Mouse (Mus musculus): Measurements from ENCODE around the gene Scnn1a. TPM values are rescaled to one million over a fixed set of nuclear protein-coding genes. Genes with fewer than 3 reads are reported as not detected.

Scnn1a gene
- total RNA-seq, 2 experiments from 2014 or later = 1.7 to 4.5 TPM

DNA sequence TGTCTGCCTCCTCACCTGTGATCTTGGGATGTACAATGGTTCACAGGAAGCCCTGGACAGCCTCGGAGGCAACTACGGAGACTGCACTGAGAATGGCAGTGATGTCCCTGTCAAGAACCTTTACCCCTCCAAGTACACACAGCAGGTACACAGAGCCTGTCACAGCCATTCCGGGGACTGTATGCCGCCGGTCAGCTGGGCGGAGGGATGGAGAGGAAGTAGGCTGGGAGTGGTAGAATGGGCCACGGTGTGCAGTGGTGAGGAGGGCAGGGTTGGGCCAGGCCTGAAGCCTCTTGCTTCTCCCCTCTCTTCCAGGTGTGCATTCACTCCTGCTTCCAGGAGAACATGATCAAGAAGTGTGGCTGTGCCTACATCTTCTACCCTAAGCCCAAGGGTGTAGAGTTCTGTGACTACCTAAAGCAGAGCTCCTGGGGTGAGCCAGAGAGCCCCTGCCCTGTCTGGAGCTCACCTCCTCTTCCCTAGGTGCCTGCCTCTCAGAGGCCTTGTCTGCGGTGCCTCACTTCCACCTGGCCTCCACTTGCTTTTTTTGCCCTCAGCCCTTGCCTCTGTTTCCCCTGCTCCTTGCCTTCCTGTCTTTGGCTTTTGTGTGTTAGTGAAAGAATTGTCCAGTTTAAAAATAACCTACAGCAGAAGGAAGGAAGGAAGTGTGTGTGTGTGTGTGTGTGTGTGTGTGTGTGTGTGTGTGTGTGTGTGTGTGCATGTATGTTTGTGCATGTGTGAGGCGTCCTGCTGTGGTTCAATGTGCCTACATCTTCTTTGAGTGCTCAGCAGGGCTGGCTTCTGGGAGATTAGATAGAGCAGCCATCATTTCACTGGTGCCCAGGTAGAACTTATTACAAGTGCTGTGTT lies 18.6 kb downstream of the Scnn1a start:
- DNase-seq (ENCODE audit: low spot score in 2 of 2) = no peak

DNA sequence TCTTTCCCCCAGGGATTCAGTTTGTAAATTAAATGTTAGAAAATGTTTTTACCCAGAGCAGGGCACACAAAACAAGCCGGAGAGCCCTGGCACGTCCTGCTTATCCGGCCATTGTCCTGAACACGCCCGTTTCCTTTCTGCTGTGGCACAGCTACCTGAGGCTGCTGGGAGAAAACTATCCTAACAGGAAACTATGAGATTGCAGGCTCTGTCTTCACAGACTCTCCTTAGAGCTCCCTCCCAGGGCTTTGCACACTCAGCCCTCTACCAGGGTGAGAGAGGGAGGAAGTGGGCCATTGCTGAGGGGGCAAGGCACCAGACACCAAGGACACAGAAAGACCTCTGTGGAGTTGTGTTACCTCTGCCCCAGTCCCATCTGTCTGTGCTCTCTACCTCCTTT lies 19.8 kb downstream of the Scnn1a start:
- no peak for DNase-seq (ENCODE audit: low spot score in 2 of 2)

DNA sequence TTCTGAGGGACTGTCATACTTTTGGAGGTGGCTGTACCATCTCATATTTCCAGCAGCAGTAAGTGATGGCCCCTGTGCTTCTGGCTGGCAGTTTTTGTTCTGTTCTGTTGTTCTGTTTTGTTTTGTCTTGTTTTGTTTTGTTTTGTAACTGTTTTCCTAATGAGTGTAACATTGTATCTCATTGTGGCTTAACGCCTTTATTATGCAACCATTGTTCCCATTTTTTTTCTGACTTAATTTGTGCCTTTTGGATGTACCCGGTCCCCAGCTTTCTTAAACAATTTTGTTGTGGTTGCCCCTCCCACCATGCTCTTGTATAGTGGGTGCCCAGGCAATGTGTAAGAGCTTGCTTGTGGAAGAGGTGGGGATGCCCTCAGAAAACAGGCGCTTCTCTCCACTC lies 21.7 kb downstream of the Scnn1a start:
- DNase-seq (ENCODE audit: low spot score in 2 of 2) = no peak

DNA sequence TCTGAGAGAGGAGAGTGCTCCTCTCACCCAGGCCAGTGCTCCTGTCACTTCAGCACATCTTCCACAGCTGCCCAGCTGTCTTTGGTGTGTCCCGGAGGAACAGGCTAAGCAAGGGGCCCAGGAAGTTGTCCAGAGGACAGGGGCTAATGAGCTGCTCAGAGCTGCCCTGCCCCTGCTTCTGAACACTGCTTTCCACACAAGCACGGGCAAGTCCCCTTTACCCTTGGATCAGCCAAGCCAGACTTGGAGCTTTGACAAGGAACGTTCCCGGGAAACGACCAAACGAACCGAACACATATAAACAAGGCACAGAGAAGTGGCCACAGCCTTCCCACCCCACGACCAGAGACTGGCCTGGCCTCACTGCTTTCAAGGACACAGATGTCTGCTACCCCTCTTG lies 23.6 kb downstream of the Scnn1a start:
- no peak for DNase-seq (ENCODE audit: low spot score in 2 of 2)

DNA sequence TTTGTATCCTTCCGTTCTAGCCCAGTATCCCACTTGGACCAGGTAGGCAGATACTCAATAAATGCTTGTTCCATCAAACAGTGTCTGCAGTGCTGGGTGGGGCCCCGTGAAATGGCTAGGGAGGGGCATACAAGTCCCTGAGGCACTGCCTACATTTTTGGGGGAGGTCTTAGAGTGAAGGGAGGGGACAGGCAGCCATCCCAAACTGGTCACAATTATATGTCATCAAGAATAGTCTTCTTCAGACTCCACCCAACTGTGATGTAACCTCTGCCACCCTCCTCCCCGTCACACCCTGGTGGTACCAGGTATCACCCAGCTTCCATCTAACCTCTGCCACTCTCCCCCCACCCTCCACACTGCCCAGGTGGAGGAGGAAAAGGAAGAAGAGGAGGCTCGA lies 24.4 kb downstream of the Scnn1a start:
- DNase-seq (ENCODE audit: low spot score in 2 of 2) = no peak

DNA sequence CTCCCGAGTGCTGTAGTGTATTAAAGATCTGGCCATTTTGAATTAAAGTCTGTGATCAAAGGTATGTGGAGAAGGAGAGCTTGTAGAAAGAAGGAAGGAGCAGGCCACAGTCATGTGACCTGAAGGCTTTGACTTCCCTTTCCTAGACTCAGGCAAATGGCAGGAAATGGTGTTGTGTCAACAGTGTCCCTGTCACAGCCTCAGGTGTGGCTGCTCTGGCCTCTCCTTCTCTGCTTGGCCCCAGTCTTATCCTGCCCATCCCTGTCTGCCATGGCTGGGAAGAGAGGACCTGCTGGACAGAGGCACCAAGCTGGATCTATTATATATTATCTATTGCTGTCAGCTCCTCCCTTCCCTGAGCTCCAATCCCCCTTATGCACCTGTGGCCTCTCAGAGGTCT lies 25.2 kb downstream of the Scnn1a start:
- no peak for DNase-seq (ENCODE audit: low spot score in 2 of 2)

DNA sequence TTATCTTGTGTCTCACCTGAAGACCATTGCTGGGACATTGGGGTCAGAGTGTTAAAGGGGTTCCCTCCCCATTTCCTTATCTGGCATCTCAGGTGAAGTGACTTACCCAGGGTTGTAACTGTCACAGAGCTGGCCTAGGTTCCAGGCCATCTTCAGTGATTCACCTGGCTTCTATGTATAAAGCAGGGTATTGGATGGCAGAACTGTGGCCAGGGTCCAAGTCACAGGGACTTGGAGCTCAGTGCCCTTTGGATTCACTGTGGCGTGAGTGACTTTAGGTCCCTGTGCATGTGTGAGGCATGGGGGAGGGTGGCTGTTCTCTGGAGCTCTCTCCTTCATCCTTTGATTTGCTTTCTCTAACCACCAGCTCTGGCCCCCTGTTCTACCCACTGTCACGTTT lies 25.6 kb downstream of the Scnn1a start:
- no peak for DNase-seq (ENCODE audit: low spot score in 2 of 2)

DNA sequence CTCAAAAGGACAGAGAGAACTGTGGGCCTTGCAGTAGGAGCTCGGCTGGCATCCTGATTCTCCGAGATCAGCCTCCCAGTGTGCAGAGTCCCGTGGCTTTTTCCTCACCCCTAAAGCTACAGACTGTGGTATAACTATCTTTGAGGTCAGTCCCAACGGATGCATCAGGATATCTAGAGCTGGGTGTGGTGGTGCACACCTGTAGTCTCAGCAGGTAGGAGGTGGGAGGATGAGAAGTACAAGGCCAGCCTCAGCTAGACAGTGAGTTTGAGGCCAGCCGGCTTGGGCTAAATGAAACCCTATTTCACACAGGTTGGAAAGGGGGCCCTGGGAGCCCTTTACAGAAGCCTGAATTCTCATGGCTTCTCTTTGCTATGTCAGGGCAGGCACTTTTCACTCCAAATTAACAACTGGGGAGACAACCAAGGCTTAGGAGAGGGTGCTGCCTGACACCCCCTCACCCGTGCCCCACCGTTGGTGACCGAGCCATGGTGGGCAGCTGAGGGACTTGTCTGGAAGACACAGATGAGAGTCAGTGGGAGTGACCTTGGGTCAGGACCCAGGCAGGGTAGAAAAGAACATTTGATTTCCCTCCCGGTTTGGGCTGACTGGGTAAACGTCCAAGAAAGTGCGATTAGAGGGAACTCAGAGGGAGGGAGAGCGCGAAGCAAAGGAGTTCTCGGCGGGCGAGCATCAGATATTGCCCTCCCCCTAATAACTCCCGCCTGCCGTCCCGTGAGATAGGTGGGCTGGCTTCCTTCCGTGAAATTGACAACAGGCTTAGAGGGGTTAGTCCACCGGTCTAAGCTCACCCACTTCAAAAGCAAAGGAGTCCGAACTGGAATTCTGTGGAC lies 28.5 kb downstream of the Scnn1a start, which contains the start of gene Tnfrsf1a:
Gene Tnfrsf1a, plus strand, starts transcription at position 642 of the 854 bp plus-strand sequence.
- no peak for DNase-seq (ENCODE audit: low spot score in 2 of 2)

DNA sequence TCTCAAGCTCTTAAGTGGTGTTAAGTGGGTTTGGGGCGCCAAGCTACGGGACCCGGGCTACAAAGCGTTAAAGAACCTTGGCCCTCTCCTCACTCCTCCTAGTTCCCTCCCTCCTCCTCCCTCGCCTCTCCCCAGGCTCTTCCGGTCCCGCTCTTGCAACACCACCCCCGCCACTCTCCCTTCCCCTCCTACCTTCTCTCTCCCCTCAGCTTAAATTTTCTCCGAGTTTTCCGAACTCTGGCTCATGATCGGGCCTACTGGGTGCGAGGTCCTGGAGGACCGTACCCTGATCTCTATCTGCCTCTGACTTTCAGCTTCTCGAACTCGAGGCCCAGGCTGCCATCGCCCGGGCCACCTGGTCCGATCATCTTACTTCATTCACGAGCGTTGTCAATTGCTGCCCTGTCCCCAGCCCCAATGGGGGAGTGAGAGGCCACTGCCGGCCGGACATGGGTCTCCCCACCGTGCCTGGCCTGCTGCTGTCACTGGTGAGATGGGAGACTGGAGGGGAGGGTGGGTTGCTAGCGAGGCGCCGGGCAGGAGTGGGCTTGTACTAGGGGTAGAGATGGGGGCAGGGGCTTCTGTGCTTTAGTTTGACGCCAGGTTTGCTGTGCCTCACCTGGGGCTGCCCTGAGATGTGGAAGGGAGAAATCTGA lies 29.2 kb downstream of the Scnn1a start:
- peak; percentile 31 to 60 for DNase-seq (ENCODE audit: low spot score in 2 of 2)

DNA sequence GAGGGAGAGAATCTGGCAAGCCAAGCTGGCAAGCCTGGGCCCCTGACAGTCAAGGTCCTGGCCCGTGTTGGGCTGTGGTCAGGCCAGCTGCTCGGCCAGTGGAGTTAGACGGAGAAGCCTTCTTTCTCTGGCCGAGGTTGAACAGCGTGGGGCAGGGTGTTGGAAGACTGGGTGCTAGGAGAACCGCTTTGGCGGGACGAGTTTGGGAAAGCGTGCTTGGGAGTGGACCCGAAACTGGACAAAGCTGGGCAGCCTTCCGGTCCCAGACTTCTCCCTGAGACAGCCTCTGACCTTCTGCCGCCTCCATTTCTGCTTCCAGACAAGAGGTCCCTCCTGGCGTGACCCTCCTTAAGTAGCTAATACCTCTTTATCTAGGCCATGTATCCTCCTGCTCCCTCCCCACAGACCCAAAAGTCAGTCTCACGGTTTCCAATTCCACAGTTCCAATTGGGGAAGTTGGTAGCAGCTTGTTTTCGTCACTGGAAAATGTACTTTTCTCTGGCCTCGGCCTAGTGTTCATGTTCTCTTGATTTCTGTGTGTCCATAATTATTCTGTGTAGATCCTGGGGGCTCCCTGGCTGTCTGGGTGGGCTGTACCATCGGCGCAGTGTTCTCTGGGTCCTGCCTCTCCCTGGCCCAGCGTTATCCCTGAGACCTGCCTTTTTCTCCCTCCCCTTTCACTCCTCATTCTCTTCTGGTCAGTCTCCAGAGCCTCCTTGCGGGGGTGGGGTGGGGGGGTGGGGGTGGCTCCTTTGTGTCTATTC lies 30.0 kb downstream of the Scnn1a start:
- DNase-seq (ENCODE audit: low spot score in 2 of 2) = no peak

DNA sequence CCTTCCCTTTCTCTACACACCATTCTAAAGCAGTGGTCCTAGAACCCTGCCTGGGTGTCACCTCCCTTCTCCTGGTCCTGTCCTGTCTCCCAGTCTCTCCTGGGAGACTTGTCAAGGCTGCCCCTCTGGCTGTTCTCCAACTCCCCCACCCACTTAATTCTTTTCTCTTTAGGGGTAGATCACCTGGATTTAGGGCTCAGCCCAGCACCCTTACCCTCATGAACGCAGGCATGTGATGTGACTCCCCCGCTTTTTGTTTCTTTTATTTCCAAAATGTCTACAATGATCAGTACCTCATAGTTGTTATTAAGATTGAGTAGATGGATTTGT lies 30.5 kb downstream of the Scnn1a start:
- no peak for DNase-seq (ENCODE audit: low spot score in 2 of 2)

DNA sequence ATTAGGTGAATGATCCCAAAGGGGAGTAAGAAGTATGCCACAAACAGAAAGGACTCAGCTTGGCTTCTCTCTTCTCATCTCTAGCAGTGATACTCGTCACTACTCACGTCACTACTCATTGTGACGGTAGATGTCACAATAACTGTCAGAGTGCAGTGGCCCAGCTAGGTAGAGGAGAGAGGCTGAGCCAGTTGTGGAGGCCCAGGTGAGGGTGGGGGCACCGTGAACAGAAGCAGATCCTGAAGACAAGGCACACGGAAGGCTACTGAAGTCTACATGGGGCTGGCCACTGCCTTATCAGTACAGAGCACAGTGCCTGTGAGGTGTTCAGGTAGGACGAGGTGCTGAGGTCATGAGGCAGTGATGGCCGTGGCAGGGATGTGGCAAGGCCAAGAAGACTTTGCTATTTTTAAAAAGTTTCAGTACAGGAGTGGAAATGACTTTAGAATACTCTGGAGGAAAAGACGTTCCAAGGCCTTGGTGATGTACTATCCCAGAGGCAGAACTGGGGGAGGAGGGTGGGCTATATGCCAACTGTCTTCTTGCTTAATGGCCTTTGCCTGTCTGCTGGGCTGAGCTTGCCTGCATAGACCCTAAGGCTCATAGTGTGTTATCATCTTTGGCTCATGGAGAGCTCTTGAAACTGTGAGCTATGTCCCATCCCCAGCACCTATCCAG lies 31.0 kb downstream of the Scnn1a start:
- DNase-seq (ENCODE audit: low spot score in 2 of 2) = peak; percentile 52 to 62

DNA sequence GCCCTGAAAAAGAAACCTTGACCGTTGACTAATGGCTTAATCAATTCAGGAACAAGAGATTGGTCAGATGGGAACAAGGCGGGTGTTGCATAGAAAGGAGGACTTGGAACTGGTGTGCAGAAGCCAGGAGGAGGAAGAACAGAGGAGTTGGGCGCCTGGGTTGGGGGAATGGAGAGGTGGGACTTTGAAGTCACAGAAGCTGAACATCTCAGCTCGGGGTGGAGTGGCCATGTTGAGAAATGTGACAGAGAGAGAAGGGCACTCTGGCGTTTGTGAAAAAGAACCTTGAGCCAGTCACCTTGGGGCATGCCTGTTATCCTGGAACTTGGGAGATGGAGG lies 31.6 kb downstream of the Scnn1a start:
- DNase-seq (ENCODE audit: low spot score in 2 of 2) = no peak

DNA sequence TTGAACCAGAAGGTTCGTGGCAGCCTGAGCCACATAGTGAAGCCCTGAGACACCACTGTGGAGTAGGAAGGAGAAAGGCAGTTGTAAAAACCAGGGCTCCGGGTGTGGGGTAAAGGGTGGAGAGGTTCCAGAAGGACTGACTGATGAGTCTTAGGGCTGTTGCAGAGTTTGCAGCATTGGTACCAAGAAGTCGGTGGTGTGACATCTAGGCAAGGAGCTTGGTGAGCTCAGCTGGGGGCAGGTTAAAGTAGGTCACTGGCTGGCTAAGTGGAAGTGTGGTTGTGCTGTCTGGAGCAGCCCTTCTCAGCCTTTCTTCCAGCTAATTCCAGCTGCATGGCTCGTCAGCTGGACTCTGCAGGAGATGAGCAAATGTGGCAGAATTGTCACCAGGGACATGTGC lies 32.4 kb downstream of the Scnn1a start:
- DNase-seq (ENCODE audit: low spot score in 2 of 2) = no peak

DNA sequence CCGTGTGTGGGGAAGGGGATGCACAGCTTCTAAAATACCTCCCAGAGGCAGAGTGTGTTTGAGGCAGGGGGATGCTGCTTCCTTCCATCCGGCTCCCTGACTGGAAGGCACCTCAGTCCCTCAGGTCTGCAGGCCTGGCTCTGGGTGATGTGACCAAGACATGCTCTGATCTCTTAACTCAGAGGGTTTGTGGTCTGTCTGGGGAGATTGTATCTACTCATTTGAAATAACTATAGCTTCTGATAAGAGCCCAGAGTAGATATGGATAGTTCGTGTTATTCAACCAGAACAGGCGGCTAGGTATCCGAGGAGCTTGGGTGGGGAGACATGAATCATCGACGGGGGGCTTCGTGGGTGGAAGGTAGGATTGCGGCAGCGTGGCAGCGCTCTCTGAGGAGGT lies 32.8 kb downstream of the Scnn1a start:
- DNase-seq (ENCODE audit: low spot score in 2 of 2) = no peak

DNA sequence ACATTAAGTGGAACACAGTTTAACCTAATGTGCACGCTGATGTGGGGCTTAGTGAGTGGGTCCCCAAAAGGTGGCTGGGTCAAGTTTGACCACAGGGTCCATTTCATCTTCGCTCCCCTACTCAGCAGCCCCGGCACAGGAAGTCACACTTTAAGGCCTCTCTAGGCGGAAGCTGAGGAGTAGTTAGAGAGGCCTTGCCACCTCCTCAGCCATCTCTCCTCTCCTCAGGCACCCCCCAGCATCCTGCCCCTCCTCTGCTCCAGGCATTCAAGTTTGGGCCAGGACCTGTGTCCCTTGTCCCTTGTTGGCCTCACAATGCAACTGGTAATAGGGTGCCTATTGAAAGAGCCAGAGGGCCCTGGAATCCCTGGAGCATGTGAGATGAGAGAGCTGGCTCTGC lies 33.2 kb downstream of the Scnn1a start:
- DNase-seq (ENCODE audit: low spot score in 2 of 2) = no peak

DNA sequence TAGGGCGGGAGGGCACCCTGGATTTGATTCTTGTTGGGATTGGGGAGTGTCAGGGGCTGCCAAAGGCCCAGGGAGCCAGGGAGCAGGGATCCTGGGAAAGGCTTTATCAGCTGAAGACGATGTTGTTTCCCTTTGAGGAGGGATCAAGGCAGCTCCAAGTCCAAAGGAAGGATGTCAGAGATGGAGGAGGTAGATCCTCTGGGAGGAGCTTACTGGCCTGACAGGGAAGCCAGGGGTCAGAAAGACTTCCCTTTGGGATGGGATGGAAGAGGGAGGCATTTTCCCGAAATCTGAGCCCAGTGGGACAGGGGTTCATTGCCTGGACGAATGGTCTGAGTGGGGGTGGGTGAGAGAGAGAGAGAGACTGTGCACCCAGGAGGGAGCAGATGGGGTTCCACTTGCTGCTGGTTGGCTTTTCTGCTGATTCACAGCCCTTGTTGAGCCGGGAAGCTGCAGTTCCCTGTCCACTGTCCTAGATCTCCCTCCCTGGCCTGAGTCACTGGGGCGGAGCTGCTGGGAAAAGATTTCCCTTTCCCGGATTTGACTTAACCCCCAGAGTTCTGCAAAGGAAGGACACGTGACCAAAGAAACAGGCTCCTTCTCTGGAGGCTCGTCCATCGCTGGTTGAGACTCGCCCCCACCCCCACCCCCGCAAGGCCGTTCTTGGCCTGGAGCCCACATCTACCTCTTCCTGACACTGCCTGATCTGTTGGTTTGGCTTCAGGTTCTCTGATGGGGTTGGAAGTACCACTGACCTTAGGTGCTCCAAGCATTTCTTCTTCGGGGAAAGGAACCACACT lies 34.1 kb downstream of the Scnn1a start:
- DNase-seq (ENCODE audit: low spot score in 2 of 2) = peak in 1 of 2 experiments; percentile 58

DNA sequence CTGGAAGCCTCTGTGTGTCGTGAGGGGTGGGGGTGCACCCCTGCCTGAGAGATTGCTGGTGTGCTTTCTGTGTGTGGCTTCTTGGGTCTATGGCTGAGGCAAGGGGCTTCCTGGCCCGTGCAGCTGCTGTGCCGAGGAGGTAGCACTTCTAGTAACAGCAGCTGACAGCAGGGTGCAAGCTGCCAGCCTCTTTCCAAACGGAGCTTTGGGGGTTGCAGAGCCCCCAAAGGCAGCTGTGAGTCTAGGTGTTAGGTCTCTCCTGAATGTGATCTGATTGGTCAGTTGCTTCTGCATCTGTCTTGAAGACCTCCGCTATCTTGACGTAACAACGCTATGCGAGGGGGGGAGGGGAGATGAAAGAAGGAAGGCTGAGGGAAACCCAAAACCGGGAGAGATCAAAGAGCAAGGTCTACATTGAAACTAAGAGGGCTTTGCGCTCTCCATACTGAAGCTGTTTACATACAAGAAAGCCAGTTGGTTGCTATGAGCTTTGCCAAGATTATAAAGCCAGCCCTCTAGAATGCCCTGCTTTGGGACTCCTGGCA lies 34.8 kb downstream of the Scnn1a start:
- DNase-seq (ENCODE audit: low spot score in 2 of 2) = no peak

DNA sequence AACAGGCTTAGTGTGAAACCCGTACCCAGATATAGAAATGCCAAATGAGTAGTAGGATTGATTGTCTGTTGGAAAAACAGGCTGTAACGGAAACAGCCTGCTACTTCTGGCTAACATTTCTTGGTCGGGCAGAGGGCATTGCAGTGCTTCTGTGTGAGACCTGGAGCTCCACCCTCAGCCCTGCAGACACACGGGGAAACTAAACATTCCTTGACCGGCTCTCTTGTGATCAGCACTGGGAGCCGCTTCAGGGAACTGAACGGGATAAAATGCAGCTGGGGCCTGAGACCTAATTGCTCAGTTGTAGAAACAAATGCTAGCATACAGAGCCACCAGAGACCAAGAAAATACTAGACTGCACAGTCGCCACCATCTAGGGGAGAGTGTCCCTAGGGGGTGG lies 35.8 kb downstream of the Scnn1a start:
- DNase-seq (ENCODE audit: low spot score in 2 of 2) = no peak

DNA sequence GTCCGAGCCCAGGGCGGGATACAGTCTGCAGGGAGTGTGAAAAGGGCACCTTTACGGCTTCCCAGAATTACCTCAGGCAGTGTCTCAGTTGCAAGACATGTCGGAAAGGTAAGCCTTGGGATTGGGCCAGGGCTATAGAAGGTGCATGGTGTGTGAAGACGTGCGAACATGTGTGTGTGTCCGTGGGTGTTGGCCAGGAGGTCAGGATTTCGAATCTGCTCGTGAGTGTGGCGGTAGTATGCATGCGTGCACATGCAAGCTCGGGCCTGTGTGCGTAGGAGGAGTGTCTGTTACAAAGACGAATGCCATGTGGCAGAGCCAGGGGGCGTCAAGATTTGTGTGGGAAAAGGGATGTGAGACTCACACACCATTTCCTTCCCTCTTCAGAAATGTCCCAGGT lies 36.9 kb downstream of the Scnn1a start:
- DNase-seq (ENCODE audit: low spot score in 2 of 2) = no peak
